Mouse (Mus musculus) 3T3-L1 (cell line): ENCODE measurements around the gene Gm20390.
"Not testable (repeated sequence)": the region's sequence is repeated elsewhere in the genome, so short reads cannot be mapped to it uniquely, and the experiment has no call there.

Experiments used
- DNase-seq: peaks from one replicate; pipeline ENCODE4 v3.0.0-alpha.2; 2015; ENCODE audit warnings: low read depth, low spot score

Gene Gm20390

GRCm38 (mm10) chr11:93965391-93965790 lies 2.7 kb downstream of the Gm20390 start:
- DNase-seq, result no peak

- DNase-seq, result peak; percentile 86
Observed at GRCm38 (mm10) chr11:93963013-93963412, 5.1 kb downstream of the Gm20390 start.

- DNase-seq, result no peak
Observed at GRCm38 (mm10) chr11:93961482-93961881, 6.6 kb downstream of the Gm20390 start.

DNA sequence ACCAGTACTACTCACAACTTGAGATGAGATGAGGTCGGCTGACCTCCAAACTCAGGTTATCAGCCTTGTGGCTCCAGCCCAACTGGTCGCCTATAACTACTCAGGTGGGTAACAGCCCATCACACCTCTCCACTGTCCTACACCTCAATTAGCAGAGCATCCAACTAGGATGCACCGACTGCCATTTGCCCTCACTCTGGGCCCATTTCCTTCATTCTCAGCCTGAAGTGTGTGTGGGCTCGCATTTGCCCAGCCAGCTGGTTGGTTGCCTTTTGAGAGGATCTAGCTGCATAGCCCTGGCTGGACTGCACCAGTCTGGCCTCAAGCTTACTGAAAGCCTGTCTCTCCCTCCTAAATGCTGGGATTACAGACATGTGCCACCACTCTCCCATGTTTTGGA lies 10.3 kb downstream of the Gm20390 start:
- DNase-seq, result no peak

- peak; percentile 74 for DNase-seq
Observed at GRCm38 (mm10) chr11:93957031-93957555, 11.0 kb downstream of the Gm20390 start.

DNA sequence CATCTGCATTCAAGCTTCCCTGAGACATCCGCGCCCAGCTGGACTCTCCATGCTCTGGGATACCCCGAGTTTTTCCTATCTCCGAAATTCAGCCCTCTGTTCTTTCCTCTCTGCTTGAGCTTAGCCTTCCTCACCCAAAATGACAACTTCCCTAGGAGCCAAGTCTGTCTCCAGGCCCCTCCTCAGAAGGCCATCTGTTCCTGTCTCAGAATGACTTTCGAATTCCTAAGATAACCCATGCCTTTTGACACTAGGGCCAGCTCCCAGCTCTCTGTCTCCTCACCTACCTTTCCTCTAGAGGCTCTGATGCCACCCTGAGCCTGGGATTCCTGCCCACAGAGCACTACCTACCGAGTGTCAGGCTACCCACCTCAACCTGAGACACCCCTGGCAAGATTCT lies 11.9 kb downstream of the Gm20390 start, which contains the start of gene Nme2:
Nme2 (minus strand) TSS at position 101 of the 400 bp plus-strand sequence.
- DNase-seq, result no peak

DNA sequence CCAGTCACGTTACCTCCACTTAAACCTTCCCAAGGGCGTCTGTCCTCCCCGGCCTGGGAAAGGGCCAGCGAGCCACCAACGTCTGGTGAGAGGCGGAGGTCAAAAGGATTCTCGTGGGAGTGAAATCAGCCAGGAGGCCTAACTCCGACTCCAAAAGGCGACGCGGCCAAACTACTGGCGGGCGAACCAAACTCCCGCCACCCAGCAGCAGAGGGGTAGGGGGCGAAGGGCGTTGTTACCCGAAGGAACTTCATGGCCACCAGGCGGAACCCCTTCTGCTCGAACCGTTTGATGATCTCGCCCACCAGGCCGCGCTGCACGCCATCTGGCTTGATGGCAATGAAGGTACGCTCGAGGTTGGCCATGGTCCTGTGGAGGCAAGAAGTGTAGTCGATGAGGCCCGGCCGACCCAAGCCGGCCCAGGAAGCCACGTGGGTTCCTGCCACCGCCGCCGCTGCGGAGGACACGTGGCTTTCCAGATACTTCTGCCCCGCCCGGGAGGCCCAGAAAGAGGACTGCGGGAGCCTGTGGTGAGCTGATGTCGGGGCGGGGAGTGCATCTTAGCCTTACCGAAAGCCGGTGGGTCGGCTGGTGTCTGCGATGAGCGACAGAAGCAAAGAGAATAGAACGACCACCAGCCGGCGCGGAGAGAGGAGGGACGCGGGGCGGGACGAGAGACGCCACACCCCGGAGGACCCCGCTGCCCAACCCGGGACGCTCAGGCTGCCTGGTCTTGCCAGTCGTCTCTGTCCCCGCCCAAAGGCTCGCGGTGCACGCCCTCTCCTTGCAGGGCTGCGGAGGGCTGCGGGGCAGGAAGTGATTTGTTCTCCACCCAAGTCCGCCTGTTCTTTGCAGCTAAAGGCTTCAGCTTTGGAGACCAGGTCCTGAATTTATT lies 12.6 kb downstream of the Gm20390 start:
- peak; percentile 95 for DNase-seq

DNA sequence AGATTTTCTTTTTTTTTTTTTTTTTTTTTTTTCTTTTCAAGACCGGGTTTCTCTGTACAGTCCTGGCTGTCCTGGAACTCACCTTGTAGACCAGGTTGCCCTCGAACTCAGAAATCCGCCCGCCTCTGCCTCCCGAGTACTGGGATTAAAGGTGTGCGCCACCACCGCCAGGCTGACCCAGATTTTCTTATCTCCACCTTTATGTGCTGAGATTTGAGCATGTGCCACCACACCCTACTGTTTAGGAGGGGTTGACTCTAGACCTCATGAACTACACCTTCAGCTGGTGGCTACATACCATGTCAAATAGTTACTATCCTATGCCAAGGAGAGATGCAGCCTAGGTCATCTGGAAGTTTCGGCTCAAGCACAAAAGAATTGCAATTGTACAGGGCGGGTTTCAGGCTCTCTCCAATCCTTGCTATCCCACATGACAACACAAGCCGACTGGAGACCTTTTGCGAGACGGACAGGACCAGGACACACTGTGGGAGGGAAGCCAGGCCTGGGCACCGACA lies 13.3 kb downstream of the Gm20390 start:
- DNase-seq, result no peak

DNA sequence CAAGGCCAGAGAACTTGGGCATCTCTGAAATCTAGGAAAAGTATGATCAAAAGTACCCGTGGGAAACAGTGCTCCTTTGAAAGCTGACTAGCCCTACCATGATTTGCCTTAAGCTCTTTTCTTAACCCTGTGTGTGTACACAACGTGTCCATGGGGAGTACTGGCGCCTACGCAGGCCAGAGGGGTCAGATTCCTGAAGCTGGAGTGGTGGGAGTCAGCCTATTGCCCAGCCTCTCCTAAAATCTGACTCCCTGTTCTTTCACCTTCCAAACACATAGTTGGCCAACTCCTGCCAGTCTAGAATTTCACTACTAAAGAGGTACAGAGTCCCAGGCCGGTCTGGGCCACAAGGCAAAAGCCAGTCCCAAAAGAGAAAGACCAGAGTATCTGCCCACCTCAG lies 15.7 kb downstream of the Gm20390 start:
- no peak for DNase-seq

- peak; percentile 36 for DNase-seq
Observed at GRCm38 (mm10) chr11:93950045-93950444, 18.0 kb downstream of the Gm20390 start.

DNA sequence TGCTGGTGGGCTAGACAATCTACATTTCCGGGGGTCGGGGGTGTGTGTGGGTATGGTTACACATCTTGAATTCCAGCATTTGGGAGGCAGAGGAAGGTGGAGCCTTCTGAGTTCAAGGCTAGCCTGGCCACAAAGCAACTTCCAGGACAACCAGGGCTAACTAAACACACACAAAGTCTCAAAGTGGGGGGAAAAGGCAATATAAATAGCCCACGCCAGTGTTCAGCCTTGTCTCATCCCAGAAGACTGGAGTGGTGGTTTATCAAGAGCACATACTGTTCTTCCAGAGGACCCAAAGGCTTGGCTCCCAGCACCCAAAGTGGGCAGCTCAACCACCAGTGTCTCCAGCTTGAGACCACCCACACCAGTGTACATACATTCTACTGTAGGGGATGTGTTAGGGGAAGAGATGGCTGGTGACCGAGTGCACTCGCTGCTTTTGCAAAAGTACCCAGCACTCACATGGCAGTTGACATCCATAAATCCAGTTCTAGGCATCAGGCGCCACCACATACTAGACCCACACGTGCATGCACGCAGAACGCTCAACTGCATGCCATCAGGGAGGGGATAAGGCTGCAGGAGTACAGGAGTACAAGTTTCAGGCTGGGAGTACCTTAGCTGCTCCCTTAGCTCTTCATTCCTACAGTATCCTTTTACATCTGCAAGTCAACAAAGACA lies 19.1 kb downstream of the Gm20390 start:
- DNase-seq, result no peak

GRCm38 (mm10) chr11:93944986-93945385 lies 23.1 kb downstream of the Gm20390 start:
- DNase-seq, result no peak

DNA sequence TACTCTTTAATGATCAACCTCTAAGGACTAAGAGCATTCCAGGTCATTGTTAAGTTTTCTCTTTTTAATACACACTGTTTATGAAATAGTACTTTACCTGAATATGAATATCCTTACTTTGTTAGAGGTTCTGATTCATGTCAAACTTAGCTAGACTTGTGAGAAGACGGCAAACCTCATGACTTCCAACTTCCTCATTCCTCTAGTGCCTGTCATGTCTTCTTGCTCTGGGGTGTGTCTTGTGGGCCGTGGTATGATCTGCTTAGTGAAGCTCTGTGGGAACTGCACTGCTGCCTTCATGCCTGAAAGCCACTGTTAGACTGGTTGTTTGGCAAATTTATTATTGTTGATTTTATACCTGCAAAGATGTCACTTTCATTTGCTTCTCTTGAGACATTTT lies 27.2 kb downstream of the Gm20390 start:
- DNase-seq, result peak; percentile 81

DNA sequence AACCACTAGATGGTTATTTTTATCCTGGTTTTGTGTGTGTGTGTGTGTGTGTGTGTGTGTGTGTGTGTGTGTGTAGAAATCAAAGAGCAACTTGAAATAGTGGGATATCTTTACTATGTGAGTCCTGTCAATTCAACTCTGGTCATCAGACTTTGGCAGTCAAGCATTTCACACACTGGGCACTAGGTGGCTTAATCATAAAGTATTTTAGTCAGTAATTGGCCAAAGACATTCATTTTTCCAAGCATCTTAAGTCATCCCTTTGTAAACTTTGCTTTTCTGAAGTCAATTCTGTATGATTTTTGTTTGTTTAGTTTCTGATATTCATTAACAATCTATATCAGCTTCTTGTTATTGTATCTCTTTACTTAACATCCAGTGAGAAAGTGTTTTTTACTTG lies 39.0 kb downstream of the Gm20390 start:
- peak; percentile 44 for DNase-seq

DNA sequence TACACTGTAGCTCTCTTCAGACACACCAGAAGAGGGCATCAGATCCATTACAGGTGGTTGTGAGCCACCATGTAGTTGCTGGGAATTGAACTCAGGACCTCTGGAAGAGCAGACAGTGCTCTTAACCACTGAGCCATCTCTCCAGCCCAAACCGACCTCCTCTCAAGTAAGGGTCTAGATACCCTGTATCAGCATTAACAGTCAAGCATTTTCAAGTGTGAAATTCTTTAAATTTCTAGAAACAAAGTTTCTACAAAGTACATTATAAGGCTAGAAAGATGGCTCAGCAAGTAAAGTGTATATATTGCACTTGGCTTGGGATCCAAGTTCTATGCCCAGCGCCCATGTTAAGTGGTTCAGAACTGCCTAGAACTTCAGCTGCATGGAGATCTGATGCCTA lies 53.1 kb downstream of the Gm20390 start:
- DNase-seq, result not testable (repeated sequence)

GRCm38 (mm10) chr11:93911603-93912002 lies 56.5 kb downstream of the Gm20390 start:
- DNase-seq, result no peak

DNA sequence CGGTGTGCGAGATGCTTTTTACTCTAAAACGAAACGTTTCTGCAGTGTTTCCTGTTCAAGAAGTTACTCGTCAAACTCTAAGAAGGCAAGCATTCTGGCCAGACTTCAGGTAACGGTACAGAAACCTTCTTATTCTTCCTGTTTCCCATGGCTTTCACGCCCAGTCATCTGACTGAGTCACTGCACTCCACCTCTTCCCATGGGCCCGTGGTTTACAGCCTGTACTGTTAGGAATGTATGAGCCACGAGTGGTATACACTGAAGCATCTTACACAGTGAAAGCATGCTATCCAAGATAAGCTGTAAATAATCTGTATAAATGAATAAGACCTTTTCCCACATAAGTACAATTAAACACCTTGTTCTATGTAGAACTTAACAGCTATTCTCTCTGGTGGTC lies 59.3 kb downstream of the Gm20390 start:
- peak; percentile 91 for DNase-seq

GRCm38 (mm10) chr11:93907839-93908238 lies 60.3 kb downstream of the Gm20390 start:
- no peak for DNase-seq

- no peak for DNase-seq
Observed at GRCm38 (mm10) chr11:93906834-93907233, 61.3 kb downstream of the Gm20390 start.
